Mouse (Mus musculus) neural tube, embryonic 11.5 days (tissue): ENCODE data around the gene Gm16368. TPM values are rescaled to one million over a fixed set of nuclear protein-coding genes. Genes with fewer than 3 reads are reported as not detected.
"Not testable (repeated sequence)": the region's sequence is repeated elsewhere in the genome, so short reads cannot be mapped to it uniquely, and the experiment has no call there.

Experiments used
- ATAC-seq: fragments of 200-750 bp; cut with Nextera tagmentation; 2 replicates; pipeline ENCODE4 v1.8.0; 2017; ENCODE audit warnings: moderate number of reproducible peaks, mild to moderate bottlenecking, moderate TSS enrichment, moderate library complexity; ENCODE audit not compliant: insufficient read depth, low FRiP score, low TSS enrichment
- DNase-seq: peaks from one replicate; pipeline ENCODE4 v3.0.0-alpha.2; 2015; ENCODE audit warnings: low spot score
- H3K27ac ChIP-seq: fragments of 300-500 bp; sonication (generic); 2 replicates; pipeline ENCODE4 v1.5.1; 2014; ENCODE audit warnings: low read depth, mild to moderate bottlenecking, low read length
- H3K27me3 ChIP-seq: fragments of 300-500 bp; sonication (generic); 2 replicates; pipeline ENCODE4 v1.6.1; 2014; ENCODE audit warnings: mild to moderate bottlenecking, low read length, mixed read lengths; ENCODE audit not compliant: control insufficient read depth, insufficient read depth
- H3K36me3 ChIP-seq: fragments of 300-500 bp; sonication (generic); 2 replicates; pipeline ENCODE4 v1.6.1; 2014; ENCODE audit warnings: mild to moderate bottlenecking, low read length, moderate library complexity, mixed read lengths; ENCODE audit not compliant: control insufficient read depth, insufficient read depth
- H3K4me1 ChIP-seq: fragments of 300-500 bp; sonication (generic); 2 replicates; pipeline ENCODE4 v1.6.1; 2014; ENCODE audit warnings: low read length, mixed read lengths; ENCODE audit not compliant: control insufficient read depth, insufficient read depth
- H3K4me2 ChIP-seq: fragments of 300-500 bp; sonication (generic); 2 replicates; pipeline ENCODE4 v1.6.1; 2014; ENCODE audit warnings: low read depth, mild to moderate bottlenecking, moderate library complexity
- H3K4me3 ChIP-seq: fragments of 300-500 bp; sonication (generic); 2 replicates; pipeline ENCODE4 v1.5.1; 2014; ENCODE audit warnings: low read depth, low read length
- H3K9ac ChIP-seq: fragments of 300-500 bp; sonication (generic); 2 replicates; pipeline ENCODE4 v1.6.1; 2014; ENCODE audit warnings: mild to moderate bottlenecking, low read length
- H3K9me3 ChIP-seq: fragments of 300-500 bp; sonication (generic); 2 replicates; pipeline ENCODE4 v1.6.1; 2016; ENCODE audit warnings: low read length; ENCODE audit not compliant: control insufficient read depth
- WGBS: fragments of 180-500 bp; shearing (Covaris S2); extraction: QIAGEN DNeasy Blood & Tissue Kit; methylation state at CpG from one replicate; pipeline ENCODE4 v1.1.7; 2014; 5-methylcytosine and 5-hydroxymethylcytosine counted together
- polyA plus RNA-seq: library from polyadenylated mRNA; unstranded; fragments of >200 nt; fragmentation: Nextera tagmentation; extraction: Ambion mirVana; gene quantifications from 2 replicates; pipeline ENCODE4 v1.2.1, GENCODE M21; 2014

Gm16368 gene
- not detected in 2 replicates for polyA plus RNA-seq

DNA sequence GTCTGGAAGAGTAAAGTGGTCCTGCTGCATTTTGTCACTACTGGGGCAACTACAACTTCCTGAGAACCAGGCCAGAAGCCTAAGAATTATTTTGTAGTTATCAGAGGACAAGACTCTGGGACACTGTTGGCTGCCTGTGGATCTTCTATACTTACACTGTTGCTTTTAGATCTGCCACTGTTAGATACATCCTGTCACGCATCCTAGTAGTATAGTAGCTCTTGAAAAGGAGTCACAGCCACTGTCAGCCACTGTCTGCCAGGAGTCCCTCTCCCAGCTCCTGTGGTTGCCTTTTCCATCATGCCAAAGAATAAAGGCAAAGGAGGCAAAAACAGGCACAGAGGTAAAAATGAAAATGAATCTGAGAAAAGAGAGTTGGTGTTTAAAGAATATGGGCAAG, at the start of gene Gm16368:
TSS of gene Gm16368 (plus strand) at position 301 of the 400 bp plus-strand sequence.
- not testable (repeated sequence) for ATAC-seq, DNase-seq, H3K27me3 ChIP-seq, H3K4me1 ChIP-seq, H3K36me3 ChIP-seq, H3K9me3 ChIP-seq, H3K4me2 ChIP-seq, H3K27ac ChIP-seq, H3K4me3 ChIP-seq, H3K9ac ChIP-seq
- WGBS = 78% methylated on average over 1 of the region's 1 CpGs

DNA sequence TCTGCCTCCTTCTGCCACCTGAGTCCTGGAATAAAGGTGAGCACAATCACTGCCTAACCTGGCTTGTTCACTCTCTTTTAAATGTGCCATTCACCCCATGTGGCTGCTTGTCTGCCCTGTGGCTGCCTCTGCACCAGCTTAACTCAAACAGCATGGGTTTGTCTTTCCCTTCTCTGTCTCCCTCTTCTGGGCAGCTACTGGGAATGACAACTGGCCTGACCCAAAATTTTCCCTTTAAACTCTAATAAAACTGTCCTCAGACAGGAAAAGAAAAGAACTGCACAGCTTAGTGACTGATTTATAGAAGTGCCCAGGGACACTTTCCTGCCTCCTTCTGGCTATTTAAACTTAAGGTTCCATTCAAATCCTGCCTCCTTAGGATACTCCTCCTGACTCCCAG, 44.4 kb upstream of the Gm16368 start:
- not testable (repeated sequence) for H3K27me3 ChIP-seq, H3K4me2 ChIP-seq, DNase-seq, H3K27ac ChIP-seq, H3K4me3 ChIP-seq, H3K36me3 ChIP-seq, H3K9ac ChIP-seq, ATAC-seq, H3K9me3 ChIP-seq, H3K4me1 ChIP-seq

DNA sequence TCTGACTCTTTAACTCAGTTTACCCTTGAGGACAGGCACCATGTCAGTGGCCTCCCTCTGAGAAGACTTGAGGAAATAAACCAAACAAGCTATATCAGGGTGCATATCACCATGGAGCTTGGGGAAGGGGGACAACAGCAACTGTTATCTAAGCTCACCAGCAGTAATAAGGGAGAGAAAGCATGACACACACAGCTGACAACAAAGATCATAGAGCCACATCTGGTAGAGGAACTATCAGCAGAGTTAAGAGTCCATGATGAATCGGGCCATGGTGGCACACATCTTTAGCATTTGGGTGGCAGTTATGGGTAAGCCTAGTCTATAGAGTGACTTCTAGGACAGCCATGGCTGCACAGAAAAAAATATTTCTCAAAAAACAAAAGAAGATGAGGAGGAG, 43.8 kb upstream of the Gm16368 start:
- H3K27me3 ChIP-seq, H3K4me3 ChIP-seq, H3K36me3 ChIP-seq, H3K4me1 ChIP-seq, DNase-seq, ATAC-seq, H3K9me3 ChIP-seq, H3K27ac ChIP-seq, H3K9ac ChIP-seq, H3K4me2 ChIP-seq: not testable (repeated sequence)
- 91% methylated on average over 1 of the region's 1 CpGs for WGBS

DNA sequence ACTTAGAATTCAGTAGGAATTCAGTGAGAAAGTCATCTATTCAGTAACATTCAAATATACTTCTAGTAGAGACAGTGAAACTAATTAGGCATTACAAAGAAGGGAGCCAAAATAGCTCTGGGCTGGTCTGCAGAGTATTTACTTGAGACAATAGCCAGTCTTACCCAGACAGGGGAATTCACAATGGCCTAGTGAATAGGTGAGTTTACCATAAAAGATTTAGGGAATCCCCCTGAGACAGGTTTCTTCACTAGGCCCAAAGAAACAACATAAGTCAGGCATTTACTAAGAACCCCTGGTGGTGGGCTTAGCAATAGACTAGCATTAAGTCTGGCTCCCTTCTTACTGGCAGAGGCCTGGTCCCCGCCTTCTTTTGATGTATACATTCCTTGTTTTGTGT, 38.3 kb upstream of the Gm16368 start:
- not testable (repeated sequence) for ATAC-seq, H3K9ac ChIP-seq, H3K27me3 ChIP-seq, H3K27ac ChIP-seq, H3K4me3 ChIP-seq, H3K36me3 ChIP-seq, H3K4me2 ChIP-seq, H3K9me3 ChIP-seq, DNase-seq, H3K4me1 ChIP-seq
- WGBS = 76% methylated on average over 1 of the region's 1 CpGs

Other genes starting within 250 kb of the Gm16368 start
- not detected in 2 replicates for gene Gm2001, start 241.4 kb upstream of the Gm16368 start, polyA plus RNA-seq
- gene Gm2016, start 209.6 kb upstream of the Gm16368 start, polyA plus RNA-seq = not detected in 2 replicates
- not detected in 2 replicates for gene Gm2022, start 188.3 kb upstream of the Gm16368 start, polyA plus RNA-seq
- gene Gm2035, start 163.8 kb upstream of the Gm16368 start, polyA plus RNA-seq = not detected in 2 replicates
- gene Gm2042, start 129.6 kb upstream of the Gm16368 start, polyA plus RNA-seq = not detected in 2 replicates
- not detected in 2 replicates for gene Gm2075, start 71.8 kb upstream of the Gm16368 start, polyA plus RNA-seq
- gene Gm6803, start 64.9 kb upstream of the Gm16368 start, polyA plus RNA-seq = not detected in 2 replicates
- gene Gm2056, start 56.7 kb upstream of the Gm16368 start, polyA plus RNA-seq = not detected in 2 replicates
- gene Gm10436, start 98.4 kb downstream of the Gm16368 start, polyA plus RNA-seq = not detected in 2 replicates
- gene Gm8332, start 166.4 kb downstream of the Gm16368 start, polyA plus RNA-seq = not detected in 2 replicates
- gene Gm5662, start 190.8 kb downstream of the Gm16368 start, polyA plus RNA-seq = not detected in 2 replicates
- gene Gm5039, start 240.3 kb downstream of the Gm16368 start, polyA plus RNA-seq = not detected in 2 replicates